Mouse (Mus musculus): ENCODE measurements around the gene Cwf19l2.
"Not testable (repeated sequence)": the region's sequence is repeated elsewhere in the genome, so short reads cannot be mapped to it uniquely, and the experiment has no call there.

The Cwf19l2 gene

DNA sequence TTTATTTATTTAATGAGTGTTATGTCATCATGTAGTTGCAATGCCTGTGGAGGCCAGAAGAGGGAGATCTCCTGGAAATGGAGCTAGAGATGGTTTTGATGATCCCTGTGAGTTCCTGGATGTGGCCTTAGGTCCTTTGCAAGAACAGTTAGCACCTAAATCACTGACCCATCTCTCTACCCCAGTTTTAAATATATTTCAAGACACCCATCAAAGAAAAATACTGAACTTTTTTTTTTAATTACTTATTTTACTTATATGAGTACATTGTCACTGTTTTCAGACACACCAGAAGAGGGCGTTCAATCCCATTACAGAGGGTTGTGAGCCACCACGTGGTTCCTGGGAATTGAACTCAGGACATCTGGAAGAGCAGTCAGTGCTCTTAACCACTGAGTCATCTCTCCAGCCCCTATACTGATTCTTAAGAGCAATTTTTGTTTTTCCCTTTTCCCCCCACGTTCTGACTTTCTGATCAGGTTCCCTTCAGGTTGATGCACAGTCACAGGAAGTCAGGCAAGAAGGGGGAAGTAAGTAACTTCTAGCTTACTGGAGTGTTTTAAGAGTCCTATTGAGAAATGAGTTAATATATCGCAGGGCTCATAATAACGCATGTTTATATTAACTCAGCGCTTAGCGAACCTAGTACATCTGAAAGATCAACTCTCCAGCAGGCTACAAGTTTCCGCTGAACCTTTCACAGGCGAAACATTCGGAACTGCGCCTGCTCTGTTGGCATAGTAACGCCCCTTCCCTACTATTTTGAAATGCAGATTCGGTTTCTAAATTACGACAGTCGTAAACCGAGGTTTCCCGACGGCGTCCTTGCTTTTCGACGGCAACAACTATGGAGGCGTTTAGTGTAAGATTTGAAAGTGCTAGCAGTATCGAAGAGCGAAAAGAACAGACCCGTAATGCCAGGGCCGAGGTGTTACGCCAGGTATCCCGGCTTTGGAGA lies at the start of gene Cwf19l2:
Gene Cwf19l2 (plus strand): TSS at position 342 of the 958 bp plus-strand sequence.
- in situ Hi-C loops (cut with MboI, MseI), result no loop called here

DNA sequence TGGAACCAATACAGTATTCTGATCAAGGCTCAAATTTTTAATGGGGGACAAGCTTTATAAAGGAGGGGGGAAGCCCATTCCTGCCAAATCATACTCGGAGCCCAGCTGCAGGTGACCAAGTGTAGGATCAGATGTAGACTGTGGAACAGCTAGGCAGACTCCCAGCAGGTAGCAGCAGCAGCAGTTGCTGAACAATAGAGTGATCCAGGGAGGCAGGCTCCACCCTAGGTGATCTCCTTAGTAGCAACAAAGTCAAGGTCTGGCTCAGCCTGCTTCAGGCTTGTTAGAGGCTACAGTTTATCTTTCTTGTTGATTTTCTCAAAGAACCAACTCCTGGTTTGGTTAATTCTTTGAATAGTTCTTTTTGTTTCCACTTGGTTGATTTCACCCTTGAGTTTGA lies 27.1 kb upstream of the Cwf19l2 start:
- in situ Hi-C loops (cut with MboI, MseI), result not testable (repeated sequence)

DNA sequence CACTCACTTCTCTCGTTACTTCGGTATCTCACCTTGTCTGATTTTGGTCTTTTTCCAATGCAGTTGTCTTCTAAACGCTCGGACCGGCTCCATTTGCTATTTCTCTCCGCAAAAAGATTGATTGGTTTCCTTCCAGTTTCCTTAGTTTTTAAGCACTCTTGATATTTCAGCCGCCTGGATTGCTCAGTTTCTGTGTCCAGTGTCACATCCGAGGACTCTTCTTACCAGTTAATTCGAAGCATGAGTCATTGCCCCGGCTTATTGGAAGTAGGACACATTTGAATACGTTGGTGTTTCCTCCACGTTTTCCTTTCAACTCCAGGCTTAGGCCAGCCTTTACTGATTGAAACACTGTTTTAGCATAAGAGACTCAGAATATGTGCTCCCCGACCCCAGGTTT lies 980 bp downstream of the Cwf19l2 start:
- in situ Hi-C loops (cut with MboI, MseI), result no loop called here

DNA sequence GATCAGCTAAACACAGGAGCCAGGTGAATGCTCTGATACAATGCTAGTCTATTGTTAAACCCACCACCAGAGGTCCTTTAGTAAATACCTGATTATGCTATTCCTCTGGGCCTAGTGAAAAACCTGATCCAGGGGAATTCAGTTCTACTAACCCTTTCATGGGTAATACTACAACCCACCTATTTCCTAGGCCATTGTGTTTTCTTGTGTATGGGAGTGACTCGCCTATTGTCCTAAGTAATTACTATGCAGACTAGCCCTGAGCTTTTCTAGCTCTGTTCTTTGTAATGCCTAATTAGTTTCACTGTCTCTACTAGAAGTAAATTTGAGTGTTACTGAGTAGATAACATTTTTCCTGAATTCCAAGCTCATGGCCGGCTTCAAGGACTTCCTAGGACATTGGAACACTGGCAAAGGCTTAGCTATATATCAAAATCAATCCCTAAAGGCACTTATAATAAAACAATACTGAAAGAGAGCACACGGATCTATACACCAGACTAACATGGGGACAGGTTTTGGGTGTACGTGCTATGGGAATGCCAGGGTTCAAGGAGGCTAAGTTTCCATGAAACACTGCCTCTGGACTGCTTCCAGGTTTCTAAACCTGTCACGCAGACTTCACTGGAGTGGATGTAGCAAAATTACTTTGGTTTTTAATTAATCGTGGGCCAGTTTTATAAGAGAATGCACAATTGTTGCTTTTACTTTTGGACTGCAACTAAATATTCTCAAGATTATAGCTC lies 36.3 kb downstream of the Cwf19l2 start:
- in situ Hi-C loops (cut with MboI, MseI), result not testable (repeated sequence)

DNA sequence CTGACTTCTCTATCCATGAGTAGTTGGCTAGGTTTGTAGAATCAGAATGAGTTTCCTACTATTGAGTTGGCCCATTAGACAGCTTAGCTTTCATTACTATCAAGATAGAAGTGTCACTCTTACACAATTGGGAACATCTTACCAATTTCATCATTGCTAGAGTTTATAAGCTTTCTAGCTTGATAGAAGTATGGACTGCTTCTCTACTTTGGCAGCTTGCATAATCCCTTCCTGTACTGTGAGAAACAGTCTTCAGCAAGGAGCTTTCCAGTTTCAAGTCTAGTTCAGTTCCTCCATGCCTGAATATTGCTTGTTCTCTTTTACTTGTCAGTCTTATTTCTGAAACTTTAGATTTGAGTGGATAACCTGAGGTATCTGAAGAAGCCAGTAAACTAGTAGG lies 68.5 kb downstream of the Cwf19l2 start:
- in situ Hi-C loops (cut with MboI, MseI), result no loop called here

DNA sequence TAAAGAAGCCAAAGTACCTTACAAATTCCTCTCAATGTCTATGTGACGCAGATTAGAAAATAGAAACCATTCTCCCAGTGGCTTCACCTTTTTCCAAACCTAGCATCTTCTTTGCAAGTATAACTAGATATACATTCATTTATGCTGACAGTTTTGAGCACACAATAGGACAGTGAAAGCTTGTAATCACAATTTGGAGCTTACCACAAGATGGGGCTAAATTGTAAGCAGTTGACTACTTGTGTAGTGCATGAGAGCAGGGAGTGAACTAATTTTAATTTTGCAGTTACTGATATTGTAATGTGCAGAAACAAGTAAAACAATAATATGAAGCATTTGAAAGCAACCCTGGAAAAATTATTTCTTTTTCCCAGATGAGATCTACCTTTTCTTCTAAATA lies 115.3 kb downstream of the Cwf19l2 start:
- in situ Hi-C loops (cut with MboI, MseI), result loop anchor here (5.0 kb wide), 1 partner anchor 34 kb away; no protein-coding TSS in a partner anchor

DNA sequence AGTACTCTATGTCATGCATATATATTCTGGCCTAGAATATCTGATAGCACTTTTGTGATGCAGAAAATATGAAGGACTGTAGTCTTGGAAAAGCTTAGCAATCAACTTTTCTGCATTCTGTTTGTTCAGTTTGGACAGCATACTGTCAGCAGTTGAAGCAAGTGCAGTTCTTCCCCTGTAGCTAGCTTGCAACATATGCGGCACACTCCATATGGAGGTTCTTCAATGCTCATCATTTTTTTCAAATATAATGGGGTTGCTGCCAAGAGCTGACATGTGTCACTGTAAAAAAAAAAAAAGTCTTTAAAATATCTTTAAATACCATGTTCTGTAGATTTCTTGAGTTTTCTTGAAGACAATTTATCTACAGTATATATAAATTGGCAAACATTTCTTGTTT lies 115.8 kb downstream of the Cwf19l2 start:
- in situ Hi-C loops (cut with MboI, MseI), result loop anchor here (5.0 kb wide), 1 partner anchor 33 kb away; no protein-coding TSS in a partner anchor

DNA sequence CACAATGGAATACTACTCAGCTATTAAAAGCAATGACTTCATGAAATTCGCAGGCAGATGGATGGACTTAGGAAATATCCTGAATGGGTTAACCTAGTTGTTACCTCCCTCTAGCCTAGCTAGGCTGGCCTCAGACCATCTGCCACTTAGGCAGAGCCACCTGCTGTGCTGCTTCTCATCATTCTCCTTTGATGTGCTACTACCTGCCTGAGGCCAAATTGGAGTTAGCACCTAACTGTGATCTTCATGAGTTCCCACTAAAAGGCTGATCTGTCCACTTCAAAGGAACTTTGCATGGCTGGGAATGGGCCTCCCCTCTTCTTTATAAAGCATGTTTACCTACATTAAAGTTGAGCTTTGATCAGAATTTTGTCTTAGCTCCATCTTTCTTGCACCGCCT lies 117.6 kb downstream of the Cwf19l2 start:
- in situ Hi-C loops (cut with MboI, MseI), result no loop called here

Data from regulatory T cell (primary cell).